Mouse (Mus musculus) forebrain, embryonic 16.5 days (tissue): ENCODE data around the gene Tspan13. TPM values are rescaled to one million over a fixed set of nuclear protein-coding genes. Genes with fewer than 3 reads are reported as not detected.

ENCODE experiments used
- ATAC-seq: fragments of 200-750 bp; cut with Nextera tagmentation; 2 replicates; pipeline ENCODE4 v1.8.0; 2017; ENCODE audit warnings: mild to moderate bottlenecking, moderate library complexity
- H3K27ac ChIP-seq: fragments of 300-500 bp; sonication (generic); 2 replicates; pipeline ENCODE4 v1.5.1; 2014; ENCODE audit warnings: low read length, control low read depth
- H3K27me3 ChIP-seq: fragments of 300-500 bp; sonication (generic); replicated peaks from 2 replicates; pipeline ENCODE4 v1.6.1; 2014; ENCODE audit warnings: low read length; ENCODE audit not compliant: control insufficient read depth, insufficient read depth
- H3K36me3 ChIP-seq: fragments of 300-500 bp; sonication (generic); 2 replicates; pipeline ENCODE4 v1.6.1; 2014; ENCODE audit not compliant: control insufficient read depth, insufficient read depth
- H3K4me1 ChIP-seq: fragments of 300-500 bp; sonication (generic); replicated peaks from 2 replicates; pipeline ENCODE4 v1.6.1; 2014; ENCODE audit warnings: low read length; ENCODE audit not compliant: control insufficient read depth, insufficient read depth
- H3K4me2 ChIP-seq: fragments of 300-500 bp; sonication (generic); 2 replicates; pipeline ENCODE4 v1.6.1; 2014; ENCODE audit warnings: mild to moderate bottlenecking, low read length, control low read depth
- H3K4me3 ChIP-seq: fragments of 300-500 bp; sonication (generic); replicated peaks from 2 replicates; pipeline ENCODE4 v1.5.1; 2014; ENCODE audit warnings: mild to moderate bottlenecking, low read length, control low read depth
- H3K9ac ChIP-seq: fragments of 300-500 bp; sonication (generic); replicated peaks from 2 replicates; pipeline ENCODE4 v1.6.1; 2014; ENCODE audit warnings: low read depth, low read length, control low read depth
- H3K9me3 ChIP-seq: fragments of 300-500 bp; sonication (generic); 2 replicates; pipeline ENCODE4 v1.6.1; 2016; ENCODE audit warnings: low read length; ENCODE audit not compliant: control insufficient read depth
- WGBS: fragments of 180-500 bp; shearing (Covaris S2); extraction: QIAGEN DNeasy Blood & Tissue Kit; methylation state at CpG from one replicate; pipeline ENCODE4 v1.1.7; 2014; 5-methylcytosine and 5-hydroxymethylcytosine counted together
- polyA plus RNA-seq: library from polyadenylated mRNA; unstranded; fragments of >200 nt; fragmentation: Nextera tagmentation; extraction: Ambion mirVana; gene quantifications from 2 replicates; pipeline ENCODE4 v1.2.1, GENCODE M21; 2015

The Tspan13 gene
- polyA plus RNA-seq, 1 experiment from 2014 or later: 340 TPM

GRCm38 (mm10) chr12:35975898-35976297, 66.4 kb downstream of the Tspan13 start:
- H3K36me3 ChIP-seq: no peaks in the 10 kb centered on the region
- ATAC-seq: no peak
- no peaks in the 10 kb centered on the region for H3K9me3 ChIP-seq
- H3K4me2 ChIP-seq: no peak overlapping the region
- no peaks in the 10 kb centered on the region for H3K4me1 ChIP-seq
- no peaks in the 10 kb centered on the region for H3K27me3 ChIP-seq
- H3K9ac ChIP-seq: no peak overlapping the region
- WGBS: 89% methylated on average over 3 of the region's 3 CpGs
- H3K27ac ChIP-seq: no peak overlapping the region
- no peak overlapping the region for H3K4me3 ChIP-seq

- H3K9me3 ChIP-seq: no peaks in the 10 kb centered on the region
- WGBS: 80% methylated on average over 7 of the region's 7 CpGs
- no peak overlapping the region for H3K9ac ChIP-seq
- H3K27ac ChIP-seq: no peak overlapping the region
- no peak overlapping the region for H3K4me2 ChIP-seq
- no peak for ATAC-seq
- no peaks in the 10 kb centered on the region for H3K36me3 ChIP-seq
- H3K4me1 ChIP-seq: no peaks in the 10 kb centered on the region
- H3K4me3 ChIP-seq: no peak overlapping the region
- no peaks in the 10 kb centered on the region for H3K27me3 ChIP-seq
Measured at GRCm38 (mm10) chr12:35966768-35967141, 75.5 kb downstream of the Tspan13 start.

GRCm38 (mm10) chr12:35966098-35966767, 76.1 kb downstream of the Tspan13 start:
- no peak for ATAC-seq
- no peaks in the 10 kb centered on the region for H3K9me3 ChIP-seq
- H3K36me3 ChIP-seq: no peaks in the 10 kb centered on the region
- H3K4me2 ChIP-seq: no peak overlapping the region
- WGBS: 64% methylated on average over 7 of the region's 7 CpGs
- H3K27ac ChIP-seq: no peak overlapping the region
- no peaks in the 10 kb centered on the region for H3K27me3 ChIP-seq
- H3K9ac ChIP-seq: no peak overlapping the region
- no peaks in the 10 kb centered on the region for H3K4me1 ChIP-seq
- no peak overlapping the region for H3K4me3 ChIP-seq

Other genes with a start within 250 kb of the Tspan13 start
- not detected in 2 replicates for gene Agr3, start 116.9 kb downstream of the Tspan13 start, polyA plus RNA-seq
- gene Agr2, start 49.6 kb downstream of the Tspan13 start, polyA plus RNA-seq: not detected in 2 replicates
- gene Ankmy2, start 114.6 kb upstream of the Tspan13 start, polyA plus RNA-seq: 64.4 and 64.7 TPM in 2 replicates
- 542 and 586 TPM in 2 replicates for gene Bzw2, start 115.6 kb upstream of the Tspan13 start, polyA plus RNA-seq
- not detected in 2 replicates for gene Lrrc72, start 210.9 kb upstream of the Tspan13 start, polyA plus RNA-seq